Mouse (Mus musculus): ENCODE results near the gene Ncl.

GRCm38 (mm10) chr1:86348801-86349200, 10.4 kb downstream of the Ncl start:
- no peak for TF ChIP-seq POLR2A (IDR thresholded peaks at IDR 0.05; ENCODE audit: extremely low read depth, insufficient read depth, low read length)
- TF ChIP-seq CTCF (IDR thresholded peaks at IDR 0.05; ENCODE audit: low read depth, low read length), result no peak
